Mouse (Mus musculus) liver, embryonic 14.5 days (tissue): ENCODE measurements around the gene Osbp.
"Not testable (repeated sequence)": the region's sequence is repeated elsewhere in the genome, so short reads cannot be mapped to it uniquely, and the experiment has no call there.

Experiments
- CTCF ChIP-seq: IDR thresholded peaks from 2 replicates; pipeline ENCODE4 v1.5.1; 2016; ENCODE audit warnings: antibody characterized with exemption, low read depth, control low read depth
- EP300 ChIP-seq: IDR thresholded peaks from 2 replicates; pipeline ENCODE4 v1.6.1; 2016; ENCODE audit warnings: antibody characterized with exemption, low read depth

- not testable (repeated sequence) for TF ChIP-seq CTCF, EP300
Observed at GRCm38 (mm10) chr19:11922515-11922914, 43.2 kb upstream of the Osbp start.
